Mouse (Mus musculus) embryonic fibroblast, embryonic 13.5 days (primary cell): Measurements from ENCODE around the gene Hyou1. TPM values are rescaled to one million over a fixed set of nuclear protein-coding genes. Genes with fewer than 3 reads are reported as not detected.
"Not testable (repeated sequence)": the region's sequence is repeated elsewhere in the genome, so short reads cannot be mapped to it uniquely, and the experiment has no call there.

Source experiments
- H3K27ac ChIP-seq: 2 replicates; pipeline ENCODE4 v1.5.1; 2012; ENCODE audit warnings: low read length, control low read depth, inconsistent platforms; ENCODE audit not compliant: insufficient read depth
- H3K4me1 ChIP-seq: 2 replicates; pipeline ENCODE4 v1.6.1; 2011; ENCODE audit warnings: low read length; ENCODE audit not compliant: control insufficient read depth, insufficient read depth
- H3K4me3 ChIP-seq: 2 replicates; pipeline ENCODE4 v1.5.1; 2011; ENCODE audit warnings: mild to moderate bottlenecking, control low read depth, low read length; ENCODE audit not compliant: insufficient read depth
- CTCF ChIP-seq: IDR thresholded peaks from 2 replicates; pipeline ENCODE4 v1.5.1; 2011; ENCODE audit warnings: mild to moderate bottlenecking, control low read depth, low read length, moderate library complexity, borderline replicate concordance; ENCODE audit not compliant: insufficient read depth
- POLR2A ChIP-seq: IDR thresholded peaks from 2 replicates; pipeline ENCODE4 v1.6.1; 2011; ENCODE audit warnings: low read depth, mild to moderate bottlenecking, control low read depth, low read length, moderate library complexity
- polyA plus RNA-seq: library from polyadenylated mRNA; stranded (reverse); fragments of >200 nt; gene quantifications from 2 replicates; pipeline ENCODE4 v1.2.4, GENCODE M21; 2011; ENCODE audit warnings: low read depth; ENCODE audit not compliant: missing spikeins, insufficient read length

Gene Hyou1
- polyA plus RNA-seq, 1 experiment: 88.7 TPM

DNA sequence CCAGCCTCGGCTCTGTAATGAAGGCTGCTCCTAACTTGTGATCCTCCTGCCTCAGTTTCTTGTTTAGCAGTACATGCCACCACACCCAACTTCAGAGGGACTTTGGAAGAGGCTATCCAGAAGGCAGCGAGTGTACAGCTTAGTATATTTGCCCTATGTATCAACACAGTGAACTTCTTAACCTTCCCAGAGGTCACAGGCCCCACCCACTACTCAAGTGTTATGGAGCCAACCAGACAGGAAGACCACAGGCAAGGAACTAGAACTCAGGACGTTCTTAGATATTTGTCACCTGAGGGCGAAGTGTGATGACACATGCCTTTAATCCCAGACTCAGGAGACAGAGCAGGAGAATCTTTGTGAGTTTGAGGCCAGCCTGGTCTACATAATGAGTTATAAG, 31.7 kb upstream of the Hyou1 start:
- H3K4me3 ChIP-seq: no peak overlapping the region
- TF ChIP-seq POLR2A (no peak), CTCF (no peak)
- peaks cover 5% of the 10 kb centered on the region for H3K4me1 ChIP-seq
- H3K27ac ChIP-seq: no peak overlapping the region

GRCm38 (mm10) chr9:44348546-44348945, 30.7 kb upstream of the Hyou1 start:
- Histone ChIP-seq H3K27ac (no peak overlapping the region), H3K4me1 (no peaks in the 10 kb centered on the region), H3K4me3 (no peak overlapping the region)
- no peak for TF ChIP-seq POLR2A
- TF ChIP-seq CTCF: no peak

DNA sequence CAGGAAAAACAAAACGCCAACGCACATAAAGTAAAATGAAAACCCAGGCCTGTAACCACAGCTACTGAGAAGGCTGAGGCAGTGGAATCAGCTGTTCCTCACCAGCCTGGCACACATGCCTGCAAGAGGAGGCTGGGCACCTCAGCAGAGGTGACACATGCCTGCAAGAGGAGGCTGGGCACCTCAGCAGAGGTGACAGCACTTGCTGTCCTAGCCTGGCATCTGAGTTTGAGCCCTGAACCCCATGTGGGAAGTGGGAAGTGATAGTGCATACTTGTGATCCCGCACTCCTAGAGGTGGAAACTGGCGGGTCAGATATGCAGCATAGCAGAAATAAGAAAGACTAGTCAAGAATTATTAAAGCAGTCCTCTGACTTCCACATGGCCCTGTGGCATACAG, 27.9 kb upstream of the Hyou1 start:
- Histone ChIP-seq H3K27ac (no peak overlapping the region), H3K4me3 (no peak overlapping the region), H3K4me1 (no peaks in the 10 kb centered on the region)
- no peak for TF ChIP-seq POLR2A
- no peak for TF ChIP-seq CTCF

GRCm38 (mm10) chr9:44352337-44352736, 27.0 kb upstream of the Hyou1 start:
- Histone ChIP-seq H3K4me1 (no peaks in the 10 kb centered on the region), H3K27ac (no peak overlapping the region), H3K4me3 (no peak overlapping the region)
- TF ChIP-seq POLR2A (no peak), CTCF (no peak)

GRCm38 (mm10) chr9:44353142-44353541, 26.1 kb upstream of the Hyou1 start:
- TF ChIP-seq POLR2A: no peak
- no peak for TF ChIP-seq CTCF
- Histone ChIP-seq H3K27ac (no peak overlapping the region), H3K4me1 (no peaks in the 10 kb centered on the region), H3K4me3 (no peak overlapping the region)

DNA sequence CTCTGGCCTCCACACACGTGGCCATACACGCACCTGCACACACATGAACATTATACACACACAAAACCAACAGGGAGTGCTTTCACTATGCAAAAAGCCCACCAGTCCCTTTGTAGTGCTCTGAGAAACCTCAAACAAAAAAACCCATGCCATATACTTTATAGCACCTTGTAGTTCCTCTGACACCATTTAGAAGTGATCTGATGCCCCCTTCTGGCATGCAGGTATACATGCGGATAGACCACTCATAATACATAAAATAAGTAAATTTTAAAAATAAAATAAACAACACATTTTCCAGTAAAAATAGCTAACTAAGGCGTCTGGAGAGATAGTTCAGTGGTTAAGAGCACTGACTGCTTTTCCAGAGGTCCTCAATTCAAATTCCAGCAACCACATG, 22.1 kb upstream of the Hyou1 start:
- no peak overlapping the region for H3K27ac ChIP-seq
- no peak for TF ChIP-seq CTCF
- TF ChIP-seq POLR2A: no peak
- 0 out of 2 replicates have a peak, but pooled peaks cover 2% of the 10 kb centered on the region for H3K4me1 ChIP-seq
- no peak overlapping the region for H3K4me3 ChIP-seq

DNA sequence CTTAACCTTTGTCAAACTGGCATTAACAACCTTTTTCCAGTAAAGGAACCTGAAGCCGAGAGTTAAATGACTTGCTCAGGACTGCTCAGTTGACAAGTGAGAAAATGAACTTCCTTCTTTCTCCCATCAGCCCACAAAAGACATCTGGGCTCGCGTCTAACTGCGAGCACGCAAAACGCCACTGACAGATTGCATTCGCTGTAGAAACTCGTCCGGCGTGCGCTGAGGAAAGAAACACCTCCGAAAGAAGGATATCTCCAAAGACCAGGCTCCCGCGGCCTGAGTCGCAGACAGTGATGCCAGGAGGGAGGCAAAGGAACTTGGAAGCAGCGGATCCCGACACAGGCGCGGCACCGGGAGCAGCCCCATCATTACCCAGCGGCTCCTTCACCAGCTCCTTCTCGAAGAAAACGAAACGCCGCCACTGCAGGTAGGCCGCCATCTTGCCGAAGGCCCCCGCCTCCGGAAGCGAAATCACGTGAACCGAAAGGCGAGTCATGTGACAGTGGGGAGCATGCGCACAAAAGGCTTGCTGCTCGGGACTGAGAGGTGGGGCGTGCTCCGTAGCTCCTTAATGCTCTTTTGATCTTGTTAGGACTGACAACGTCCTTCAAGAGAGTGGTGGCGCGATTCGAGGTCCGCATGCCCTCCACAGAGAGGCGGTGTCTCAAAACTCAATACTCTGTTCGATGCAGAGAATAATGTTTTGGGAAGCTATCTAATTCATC, 17.9 kb upstream of the Hyou1 start, which contains the start of gene Vps11:
TSS of gene Vps11 (minus strand) at position 481 of the 728 bp plus-strand sequence.
- TF ChIP-seq POLR2A (peak; percentile 92), CTCF (peak; percentile 16; the same call in 1 of the 2 replicates)

DNA sequence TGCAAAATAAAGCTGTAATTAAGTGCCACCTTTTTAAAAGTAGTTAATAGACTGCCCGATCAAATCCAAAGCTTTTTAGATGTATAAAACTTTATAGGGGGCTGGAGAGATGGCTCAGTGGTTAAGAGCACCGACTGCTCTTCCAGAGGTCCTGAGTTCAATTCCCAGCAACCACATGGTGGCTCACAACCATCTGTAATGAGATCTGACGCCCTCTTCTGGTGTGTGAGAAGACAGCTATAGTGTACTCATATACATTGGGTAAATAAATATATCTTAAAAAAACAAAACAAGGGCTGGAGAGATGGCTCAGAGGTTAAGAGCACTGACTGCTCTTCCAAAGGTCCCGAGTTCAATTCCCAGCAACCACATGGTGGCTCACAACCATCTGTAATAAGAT, 17.4 kb upstream of the Hyou1 start:
- H3K27ac ChIP-seq, H3K4me1 ChIP-seq, H3K4me3 ChIP-seq: not testable (repeated sequence)

More for the DNA sequence above, 17.9 kb upstream of the Hyou1 start, which contains the start of gene Vps11:
- Histone ChIP-seq H3K4me1 (0 out of 2 replicates have a peak, but pooled peaks cover 2% of the 10 kb centered on the region), H3K4me3 (peak within 1 kb of the TSS; percentile 88), H3K27ac (no peak within 1 kb of the TSS)

- peak; percentile 42; the same call in 1 of the 2 replicates for TF ChIP-seq CTCF
- TF ChIP-seq POLR2A: no peak
- Histone ChIP-seq H3K4me1 (0 out of 2 replicates have a peak, but pooled peaks cover 2% of the 10 kb centered on the region), H3K4me3 (no peak overlapping the region), H3K27ac (no peak overlapping the region)
These were observed 14.8 kb upstream of the Hyou1 start for GRCm38 (mm10) chr9:44364480-44364879.

GRCm38 (mm10) chr9:44373386-44373785, 5.9 kb upstream of the Hyou1 start:
- peak overlapping the region; percentile 73 for H3K27ac ChIP-seq
- TF ChIP-seq POLR2A (no peak), CTCF (no peak)
- no peak overlapping the region for H3K4me3 ChIP-seq

DNA sequence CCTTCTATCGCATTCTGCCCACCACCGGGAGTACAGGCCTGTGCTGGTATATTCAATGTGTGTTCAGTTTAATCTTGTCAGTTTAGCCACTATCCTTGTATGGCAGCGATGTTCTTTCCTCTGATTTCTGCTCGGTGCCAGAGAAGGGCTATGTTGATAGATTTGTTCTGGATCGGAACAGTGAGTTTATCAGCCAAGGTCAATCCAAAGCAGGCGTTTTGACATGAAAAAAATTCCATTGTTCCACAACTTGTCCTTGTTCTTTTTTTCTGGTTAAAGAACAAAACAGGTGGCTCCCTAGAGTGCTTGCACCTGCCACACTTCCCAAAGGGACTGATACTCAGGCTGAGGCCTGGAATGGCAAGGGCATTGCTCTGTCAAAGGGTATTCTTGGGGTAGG, 3.1 kb upstream of the Hyou1 start:
- Histone ChIP-seq H3K4me1 (peaks cover 8% of the 10 kb centered on the region; the same call in 1 of the 2 replicates), H3K27ac (no peak overlapping the region), H3K4me3 (no peak overlapping the region)
- TF ChIP-seq CTCF (no peak), POLR2A (no peak)

More at GRCm38 (mm10) chr9:44373386-44373785, 5.9 kb upstream of the Hyou1 start:
- peaks cover 3% of the 10 kb centered on the region; the same call in 1 of the 2 replicates for H3K4me1 ChIP-seq

DNA sequence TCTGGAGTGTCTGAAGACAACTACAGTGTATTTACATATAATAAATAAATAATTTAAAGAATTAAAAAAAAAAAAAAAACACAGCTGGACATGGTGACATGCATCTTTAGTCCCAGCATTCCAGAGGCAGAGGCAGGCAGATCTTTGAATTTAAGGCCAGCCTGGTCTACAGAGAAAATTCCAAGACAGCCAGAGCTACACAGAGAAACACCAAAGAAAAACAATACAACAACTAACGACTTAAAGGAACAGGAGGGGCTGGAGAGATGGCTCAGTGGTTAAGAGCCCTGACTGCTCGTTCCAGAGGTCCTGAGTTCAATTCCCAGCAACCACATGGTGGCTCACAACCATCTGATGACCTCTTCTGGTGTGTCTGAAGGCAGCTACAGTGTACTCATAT, 2.0 kb upstream of the Hyou1 start:
- not testable (repeated sequence) for H3K4me3 ChIP-seq, H3K27ac ChIP-seq, H3K4me1 ChIP-seq
